Mouse (Mus musculus) neural tube, postnatal 0 days (tissue): ENCODE data around the gene Sspo. TPM values are rescaled to one million over a fixed set of nuclear protein-coding genes. Genes with fewer than 3 reads are reported as not detected.

ENCODE experiments used
- microRNA-seq: library from miRNA; unstranded; fragments of <30 nt; microRNA quantifications from one replicate; pipeline ENCODE4, GENCODE M21; 2016
- polyA plus RNA-seq: library from polyadenylated mRNA; unstranded; fragments of >200 nt; fragmentation: Nextera tagmentation; extraction: Ambion mirVana; gene quantifications from 2 replicates; pipeline ENCODE4 v1.2.1, GENCODE M21; 2015

Gene Sspo
- polyA plus RNA-seq = 0.17 and 0.27 TPM in 2 replicates

GRCm38 (mm10) chr6:48447929-48448328 is at the start of gene Sspo:
Gene Sspo, plus strand, starts transcription at chr6:48448229.

GRCm38 (mm10) chr6:48445181-48446101 is 2.6 kb upstream of the Sspo start, which contains the start of gene Zfp467:
Gene Zfp467, minus strand, starts transcription at chr6:48445825.

GRCm38 (mm10) chr6:48537105-48537954 is 89.3 kb downstream of the Sspo start, which contains the start of gene Atp6v0e2:
Gene Atp6v0e2, plus strand, starts transcription at chr6:48537615.

Small RNA genes lying within 50 kb of the gene (microRNA-seq; reads per million reads assigned to microRNA genes)
- not detected for gene Gm24325

Other genes starting within 250 kb of the Sspo start
- 17.5 and 21.6 TPM in 2 replicates for gene Krba1, start 52.6 kb upstream of the Sspo start, polyA plus RNA-seq
- gene Zfp467, start 2.4 kb upstream of the Sspo start, polyA plus RNA-seq = 45.1 and 46.9 TPM in 2 replicates
- 494 and 535 TPM in 2 replicates for gene Atp6v0e2, start 89.4 kb downstream of the Sspo start, polyA plus RNA-seq
- 15.0 and 15.1 TPM in 2 replicates for gene Lrrc61, start 106.6 kb downstream of the Sspo start, polyA plus RNA-seq
- gene Rarres2, start 124.6 kb downstream of the Sspo start, polyA plus RNA-seq = 21.1 and 23.0 TPM in 2 replicates
- not detected in 2 replicates for gene Gm45021, start 141.4 kb downstream of the Sspo start, polyA plus RNA-seq
- gene Repin1, start 145.7 kb downstream of the Sspo start, polyA plus RNA-seq = 33.1 and 38.6 TPM in 2 replicates
- gene Gm44965, start 145.7 kb downstream of the Sspo start, polyA plus RNA-seq = not detected in 2 replicates
- 7.1 and 7.3 TPM in 2 replicates for gene Zfp775, start 153.8 kb downstream of the Sspo start, polyA plus RNA-seq
- 38.7 and 38.8 TPM in 2 replicates for gene AI854703, start 178.5 kb downstream of the Sspo start, polyA plus RNA-seq
- 0.36 and 0.50 TPM in 2 replicates for gene Gimap8, start 199.0 kb downstream of the Sspo start, polyA plus RNA-seq
- gene Gimap9, start 227.9 kb downstream of the Sspo start, polyA plus RNA-seq = 1.0 and 1.2 TPM in 2 replicates
- gene Gimap4, start 236.3 kb downstream of the Sspo start, polyA plus RNA-seq = 0.57 and 0.62 TPM in 2 replicates